Mouse (Mus musculus) heart, embryonic 15.5 days (tissue): Measurements from ENCODE around the gene Srp68. TPM values are rescaled to one million over a fixed set of nuclear protein-coding genes. Genes with fewer than 3 reads are reported as not detected.

ENCODE experiments used
- ATAC-seq: fragments of 200-750 bp; cut with Nextera tagmentation; replicated peaks from 2 replicates; pipeline ENCODE4 v1.8.0; 2017; ENCODE audit warnings: low read depth, moderate TSS enrichment; ENCODE audit not compliant: insufficient number of reproducible peaks, insufficient read depth, low FRiP score
- H3K27ac ChIP-seq: fragments of 300-500 bp; sonication (generic); 2 replicates; pipeline ENCODE4 v1.5.1; 2015; ENCODE audit warnings: mild to moderate bottlenecking, inconsistent platforms
- H3K27me3 ChIP-seq: fragments of 300-500 bp; sonication (generic); 2 replicates; pipeline ENCODE4 v1.6.1; 2015; ENCODE audit warnings: inconsistent platforms
- H3K36me3 ChIP-seq: fragments of 300-500 bp; sonication (generic); 2 replicates; pipeline ENCODE4 v1.6.1; 2015; ENCODE audit warnings: mild to moderate bottlenecking, inconsistent platforms
- H3K4me1 ChIP-seq: fragments of 300-500 bp; sonication (generic); replicated peaks from 2 replicates; pipeline ENCODE4 v1.6.1; 2015; ENCODE audit warnings: inconsistent platforms
- H3K4me2 ChIP-seq: fragments of 300-500 bp; sonication (generic); 2 replicates; pipeline ENCODE4 v1.6.1; 2015; ENCODE audit warnings: inconsistent platforms, mild to moderate bottlenecking, moderate library complexity
- H3K4me3 ChIP-seq: fragments of 300-500 bp; sonication (generic); 2 replicates; pipeline ENCODE4 v1.5.1; 2015; ENCODE audit warnings: mild to moderate bottlenecking, inconsistent platforms
- H3K9ac ChIP-seq: fragments of 300-500 bp; sonication (generic); 2 replicates; pipeline ENCODE4 v1.6.1; 2015; ENCODE audit warnings: mild to moderate bottlenecking, inconsistent platforms
- H3K9me3 ChIP-seq: fragments of 300-500 bp; sonication (generic); replicated peaks from 2 replicates; pipeline ENCODE4 v1.6.1; 2016; ENCODE audit warnings: inconsistent platforms
- WGBS: fragments of 180-500 bp; shearing (Covaris S2); methylation state at CpG from one replicate; pipeline ENCODE4 v1.1.7; 2015; ENCODE audit warnings: mixed read lengths; 5-methylcytosine and 5-hydroxymethylcytosine counted together
- polyA plus RNA-seq: library from polyadenylated mRNA; unstranded; fragments of >200 nt; fragmentation: Nextera tagmentation; extraction: Ambion mirVana; gene quantifications from 2 replicates; pipeline ENCODE4 v1.2.1, GENCODE M21; 2015

Srp68 gene
- polyA plus RNA-seq, 1 experiment from 2014 or later = 57.2 TPM

GRCm38 (mm10) chr11:116298221-116298620 lies 24.2 kb upstream of the Srp68 start:
- Histone ChIP-seq H3K9me3 (no peaks in the 10 kb centered on the region), H3K27ac (no peak overlapping the region), H3K4me3 (no peak overlapping the region), H3K4me1 (no peaks in the 10 kb centered on the region), H3K4me2 (no peak overlapping the region), H3K27me3 (no peaks in the 10 kb centered on the region), H3K9ac (no peak overlapping the region), H3K36me3 (peaks cover 73% of the 10 kb centered on the region)
- ATAC-seq = no peak
- WGBS = 82% methylated on average over 11 of the region's 11 CpGs

GRCm38 (mm10) chr11:116297017-116297416 lies 23.0 kb upstream of the Srp68 start:
- 54% methylated on average over 3 of the region's 3 CpGs for WGBS

GRCm38 (mm10) chr11:116296191-116296734 lies 22.2 kb upstream of the Srp68 start:
- Histone ChIP-seq H3K4me1 (peaks cover under 1% of the 10 kb centered on the region; the same call in 1 of the 2 replicates), H3K4me3 (no peak overlapping the region), H3K9ac (no peak overlapping the region), H3K4me2 (no peak overlapping the region), H3K27me3 (no peaks in the 10 kb centered on the region), H3K36me3 (peaks cover 66% of the 10 kb centered on the region), H3K27ac (no peak overlapping the region), H3K9me3 (no peaks in the 10 kb centered on the region)
- 86% methylated on average over 8 of the region's 8 CpGs for WGBS
- no peak for ATAC-seq

More at GRCm38 (mm10) chr11:116297017-116297416, 23.0 kb upstream of the Srp68 start:
- Histone ChIP-seq H3K4me3 (no peak overlapping the region), H3K36me3 (peaks cover 67% of the 10 kb centered on the region), H3K4me1 (no peaks in the 10 kb centered on the region), H3K4me2 (no peak overlapping the region), H3K9me3 (no peaks in the 10 kb centered on the region), H3K27ac (no peak overlapping the region), H3K9ac (no peak overlapping the region), H3K27me3 (no peaks in the 10 kb centered on the region)
- no peak for ATAC-seq

GRCm38 (mm10) chr11:116294319-116294718 lies 20.3 kb upstream of the Srp68 start:
- no peaks in the 10 kb centered on the region for H3K9me3 ChIP-seq
- no peak overlapping the region for H3K4me3 ChIP-seq
- no peak overlapping the region for H3K27ac ChIP-seq
- no peaks in the 10 kb centered on the region for H3K27me3 ChIP-seq
- no peak for ATAC-seq
- 29% methylated on average over 5 of the region's 5 CpGs for WGBS
- H3K9ac ChIP-seq = no peak overlapping the region
- peaks cover 59% of the 10 kb centered on the region for H3K36me3 ChIP-seq
- no peak overlapping the region for H3K4me2 ChIP-seq
- peaks cover 8% of the 10 kb centered on the region; the same call in 1 of the 2 replicates for H3K4me1 ChIP-seq

GRCm38 (mm10) chr11:116293538-116294137 lies 19.6 kb upstream of the Srp68 start:
- Histone ChIP-seq H3K27me3 (no peaks in the 10 kb centered on the region), H3K4me3 (no peak overlapping the region), H3K4me1 (peaks cover 8% of the 10 kb centered on the region; the same call in 1 of the 2 replicates), H3K4me2 (no peak overlapping the region), H3K9ac (no peak overlapping the region), H3K9me3 (no peaks in the 10 kb centered on the region), H3K36me3 (peaks cover 58% of the 10 kb centered on the region), H3K27ac (no peak overlapping the region)
- no peak for ATAC-seq
- 88% methylated on average over 12 of the region's 12 CpGs for WGBS

- WGBS = 92% methylated on average over 13 of the region's 13 CpGs
- Histone ChIP-seq H3K27ac (no peak overlapping the region), H3K36me3 (peaks cover 68% of the 10 kb centered on the region), H3K9me3 (no peaks in the 10 kb centered on the region), H3K27me3 (no peaks in the 10 kb centered on the region), H3K4me1 (peaks cover 8% of the 10 kb centered on the region; the same call in 1 of the 2 replicates), H3K4me3 (no peak overlapping the region), H3K4me2 (no peak overlapping the region), H3K9ac (no peak overlapping the region)
- no peak for ATAC-seq
Observed at GRCm38 (mm10) chr11:116292401-116292800, 18.4 kb upstream of the Srp68 start.

GRCm38 (mm10) chr11:116290556-116290955 lies 16.5 kb upstream of the Srp68 start:
- H3K36me3 ChIP-seq = peaks cover 56% of the 10 kb centered on the region
- H3K4me2 ChIP-seq = no peak overlapping the region
- H3K27ac ChIP-seq = no peak overlapping the region; the same call in 1 of the 2 replicates
- WGBS = 48% methylated on average over 8 of the region's 8 CpGs
- H3K27me3 ChIP-seq = peaks cover 4% of the 10 kb centered on the region; the same call in 1 of the 2 replicates
- H3K4me1 ChIP-seq = peaks cover 8% of the 10 kb centered on the region; the same call in 1 of the 2 replicates
- H3K4me3 ChIP-seq = no peak overlapping the region
- no peak; the same call in 1 of the 2 replicates for ATAC-seq
- H3K9ac ChIP-seq = no peak overlapping the region
- no peaks in the 10 kb centered on the region for H3K9me3 ChIP-seq

GRCm38 (mm10) chr11:116287351-116287750 lies 13.3 kb upstream of the Srp68 start:
- Histone ChIP-seq H3K9me3 (no peaks in the 10 kb centered on the region), H3K4me1 (peaks cover 16% of the 10 kb centered on the region), H3K36me3 (peaks cover 39% of the 10 kb centered on the region), H3K4me3 (no peak overlapping the region), H3K9ac (no peak overlapping the region), H3K27me3 (peaks cover 36% of the 10 kb centered on the region), H3K4me2 (no peak overlapping the region), H3K27ac (no peak overlapping the region)
- no peak for ATAC-seq
- 68% methylated on average over 5 of the region's 5 CpGs for WGBS

GRCm38 (mm10) chr11:116285770-116286191 lies 11.8 kb upstream of the Srp68 start:
- peaks cover 27% of the 10 kb centered on the region for H3K36me3 ChIP-seq
- no peak overlapping the region for H3K9ac ChIP-seq
- no peaks in the 10 kb centered on the region for H3K9me3 ChIP-seq
- WGBS = 54% methylated on average over 7 of the region's 7 CpGs
- H3K27me3 ChIP-seq = peaks cover 52% of the 10 kb centered on the region
- no peak for ATAC-seq
- H3K4me1 ChIP-seq = peaks cover 28% of the 10 kb centered on the region
- H3K4me3 ChIP-seq = no peak overlapping the region
- no peak overlapping the region for H3K4me2 ChIP-seq
- H3K27ac ChIP-seq = no peak overlapping the region

GRCm38 (mm10) chr11:116283982-116284381 lies 10.0 kb upstream of the Srp68 start:
- H3K4me1 ChIP-seq = peaks cover 25% of the 10 kb centered on the region
- 49% methylated on average over 6 of the region's 6 CpGs for WGBS
- no peak overlapping the region for H3K4me2 ChIP-seq

GRCm38 (mm10) chr11:116282912-116283521 lies 9.0 kb upstream of the Srp68 start:
- H3K4me3 ChIP-seq = no peak overlapping the region
- H3K4me2 ChIP-seq = no peak overlapping the region
- no peak for ATAC-seq
- peaks cover 25% of the 10 kb centered on the region for H3K4me1 ChIP-seq
- peaks cover 9% of the 10 kb centered on the region for H3K36me3 ChIP-seq
- WGBS = 11% methylated on average over 48 of the region's 48 CpGs
- H3K27ac ChIP-seq = no peak overlapping the region
- H3K9me3 ChIP-seq = no peaks in the 10 kb centered on the region
- H3K9ac ChIP-seq = no peak overlapping the region
- peaks cover 64% of the 10 kb centered on the region for H3K27me3 ChIP-seq

More at GRCm38 (mm10) chr11:116283982-116284381, 10.0 kb upstream of the Srp68 start:
- Histone ChIP-seq H3K27me3 (peaks cover 64% of the 10 kb centered on the region), H3K9me3 (no peaks in the 10 kb centered on the region), H3K36me3 (peaks cover 18% of the 10 kb centered on the region), H3K4me3 (no peak overlapping the region), H3K9ac (no peak overlapping the region), H3K27ac (no peak overlapping the region)
- ATAC-seq = no peak
